Mouse (Mus musculus): ENCODE measurements around the gene Tbrg4. TPM values are rescaled to one million over a fixed set of nuclear protein-coding genes. Genes with fewer than 3 reads are reported as not detected.

Gene Tbrg4
- polyA plus RNA-seq, 1 experiment, result 41.4 TPM

DNA sequence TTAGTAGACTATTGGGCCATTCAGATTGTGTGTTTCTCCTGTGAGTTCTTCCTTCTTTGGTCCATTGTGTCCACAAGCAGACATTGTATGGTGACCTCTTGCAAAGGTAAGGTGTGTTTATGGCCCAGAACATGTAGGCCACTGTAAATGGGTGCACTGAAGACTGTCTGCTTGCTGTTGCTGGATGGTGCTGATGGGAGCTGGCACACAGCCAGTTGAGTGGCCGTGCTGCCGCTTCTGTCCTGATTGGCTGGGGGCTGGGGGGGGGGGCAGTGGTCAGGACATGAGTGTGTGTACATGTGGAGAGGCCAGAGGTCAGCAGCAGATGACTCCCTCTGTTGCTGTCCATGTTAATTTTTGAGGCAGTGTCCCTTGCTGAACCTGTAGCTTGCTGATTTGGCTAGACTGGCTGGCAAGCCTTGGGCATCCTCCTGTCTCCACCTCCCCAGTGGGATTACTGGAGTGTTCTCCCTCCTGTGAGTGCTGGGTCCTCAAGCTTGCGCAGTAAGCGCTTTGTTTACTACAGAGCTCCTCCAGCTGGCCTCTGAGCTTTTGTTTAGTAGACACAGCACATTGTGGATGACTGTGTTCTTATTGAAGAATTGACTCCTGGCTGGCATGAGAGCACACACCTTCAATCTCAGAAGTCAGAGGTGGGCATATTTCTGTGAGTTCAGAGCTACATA lies 45.7 kb downstream of the Tbrg4 start:
- Histone ChIP-seq H3K4me3 (ENCODE audit: insufficient read depth, low read length) (no peak overlapping the region), H3K27ac (ENCODE audit: insufficient read depth, low read length) (no peak overlapping the region), H3K4me1 (ENCODE audit: control insufficient read depth, insufficient read depth, low read length) (no peaks in the 10 kb centered on the region)
- TF ChIP-seq CTCF (IDR thresholded peaks at IDR 0.05; ENCODE audit: borderline replicate concordance, insufficient read depth, low read length) (no peak), POLR2A (IDR thresholded peaks at IDR 0.05; ENCODE audit: low read depth, low read length) (no peak)

DNA sequence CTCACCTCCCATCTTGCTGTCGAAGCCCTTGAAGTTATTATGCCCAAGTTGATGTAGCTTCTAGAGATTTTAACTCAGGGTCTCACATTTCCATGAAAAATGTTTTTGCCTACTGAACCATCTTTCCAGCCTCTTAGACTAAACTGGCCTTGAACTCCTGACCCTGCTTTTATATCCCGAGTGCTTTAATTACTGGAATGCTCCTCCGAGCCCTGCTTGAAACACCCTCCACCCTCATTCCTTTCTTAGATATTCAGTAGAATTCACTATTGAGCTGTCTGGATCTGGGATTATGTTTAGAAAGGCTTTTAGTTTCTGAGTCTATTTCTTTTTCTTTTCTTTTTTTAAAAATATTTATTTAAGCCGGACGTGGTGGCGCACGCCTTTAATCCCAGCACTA lies 46.5 kb downstream of the Tbrg4 start:
- TF ChIP-seq POLR2A (IDR thresholded peaks at IDR 0.05; ENCODE audit: low read depth, low read length) (no peak), CTCF (IDR thresholded peaks at IDR 0.05; ENCODE audit: borderline replicate concordance, insufficient read depth, low read length) (no peak)
- Histone ChIP-seq H3K4me3 (ENCODE audit: insufficient read depth, low read length) (no peak overlapping the region), H3K27ac (ENCODE audit: insufficient read depth, low read length) (no peak overlapping the region)

DNA sequence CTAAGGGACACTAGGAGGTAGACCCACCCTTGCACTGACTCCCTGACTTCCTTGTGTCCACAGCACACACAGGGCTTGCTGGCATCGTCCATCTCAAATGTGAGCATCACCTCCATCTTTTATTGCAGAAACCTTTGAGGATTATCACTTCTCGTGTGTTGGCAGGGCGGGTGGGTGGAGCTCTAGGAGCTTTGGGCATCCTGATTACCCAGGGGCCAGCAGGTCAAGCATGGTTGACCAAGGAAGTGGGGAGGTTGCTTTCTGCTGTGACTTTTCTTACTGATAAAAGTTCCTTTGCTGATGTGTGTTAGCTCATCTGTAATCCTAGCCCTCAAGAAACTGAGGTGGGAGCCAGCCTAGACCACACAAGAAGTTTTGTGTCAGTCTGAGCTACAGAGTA lies 49.7 kb downstream of the Tbrg4 start:
- TF ChIP-seq POLR2A (IDR thresholded peaks at IDR 0.05; ENCODE audit: low read depth, low read length) (no peak), CTCF (IDR thresholded peaks at IDR 0.05; ENCODE audit: borderline replicate concordance, insufficient read depth, low read length) (no peak)
- no peaks in the 10 kb centered on the region for H3K4me1 ChIP-seq (ENCODE audit: control insufficient read depth, insufficient read depth, low read length)
- H3K27ac ChIP-seq (ENCODE audit: insufficient read depth, low read length), result no peak overlapping the region
- no peak overlapping the region for H3K4me3 ChIP-seq (ENCODE audit: insufficient read depth, low read length)

More for the DNA sequence above, 46.5 kb downstream of the Tbrg4 start:
- no peaks in the 10 kb centered on the region for H3K4me1 ChIP-seq (ENCODE audit: control insufficient read depth, insufficient read depth, low read length)

DNA sequence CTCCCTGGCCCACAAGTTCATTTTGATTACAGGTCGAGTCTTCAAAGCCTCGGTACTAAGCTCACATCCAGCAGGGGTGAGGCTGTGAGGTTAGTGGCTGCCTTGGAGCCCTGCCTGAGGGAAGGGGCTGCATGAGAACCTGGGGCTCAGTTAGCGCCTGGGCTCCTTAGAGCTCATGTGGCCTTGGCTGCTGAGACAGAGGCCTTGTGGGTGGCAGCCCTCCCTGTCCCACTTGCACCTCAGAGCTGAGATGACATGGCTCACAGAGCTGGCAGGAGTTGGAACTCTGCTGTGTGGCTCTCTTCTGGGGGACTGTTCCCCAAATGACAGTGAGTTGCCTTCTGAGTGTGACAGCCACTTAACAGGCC lies 56.5 kb downstream of the Tbrg4 start:
- no peak for TF ChIP-seq CTCF (IDR thresholded peaks at IDR 0.05; ENCODE audit: borderline replicate concordance, insufficient read depth, low read length)
- no peak for TF ChIP-seq POLR2A (IDR thresholded peaks at IDR 0.05; ENCODE audit: low read depth, low read length)
- no peak overlapping the region for H3K27ac ChIP-seq (ENCODE audit: insufficient read depth, low read length)
- no peaks in the 10 kb centered on the region for H3K4me1 ChIP-seq (ENCODE audit: control insufficient read depth, insufficient read depth, low read length)
- no peak overlapping the region for H3K4me3 ChIP-seq (ENCODE audit: insufficient read depth, low read length)

DNA sequence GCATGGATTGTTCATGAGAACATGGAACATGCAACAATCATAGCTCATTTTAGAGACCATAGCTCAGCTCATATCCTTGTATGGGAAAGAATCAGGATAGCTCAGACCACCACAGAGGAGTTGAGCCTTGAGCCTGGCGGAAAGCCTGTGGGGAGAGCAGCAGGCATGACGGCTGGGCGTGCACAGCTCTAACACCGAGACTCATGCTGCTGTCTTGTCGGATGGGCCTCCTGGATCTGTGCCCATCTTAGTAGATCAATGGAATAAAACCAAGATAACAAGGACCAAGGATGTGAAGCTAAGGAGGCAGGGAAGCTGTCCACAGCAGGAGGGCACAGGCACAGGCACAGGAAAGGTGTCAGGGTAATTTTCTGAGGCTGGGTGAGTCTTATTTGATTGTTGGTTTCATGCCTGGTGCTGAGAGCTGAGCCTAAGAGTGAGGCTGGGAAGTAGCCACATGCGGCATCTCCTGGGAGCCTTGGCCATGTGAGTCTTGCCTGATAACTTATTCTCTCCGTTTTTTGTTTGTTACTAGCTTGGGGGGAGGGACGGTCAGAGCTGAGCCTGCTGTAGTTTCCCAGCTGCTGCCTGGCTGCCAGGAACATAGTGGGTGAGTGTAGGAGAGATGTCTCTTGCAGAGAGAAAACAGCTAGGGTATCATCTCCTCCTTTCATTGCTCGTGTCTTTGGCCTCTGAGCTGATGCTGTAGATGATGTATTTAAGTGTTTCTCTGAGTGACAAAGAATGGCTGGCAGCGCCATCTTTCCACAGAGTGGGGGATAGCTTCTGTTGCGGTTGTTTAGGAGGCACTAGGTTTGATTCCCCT lies 57.1 kb downstream of the Tbrg4 start:
- Histone ChIP-seq H3K27ac (ENCODE audit: insufficient read depth, low read length) (no peak overlapping the region), H3K4me1 (ENCODE audit: control insufficient read depth, insufficient read depth, low read length) (no peaks in the 10 kb centered on the region), H3K4me3 (ENCODE audit: insufficient read depth, low read length) (no peak overlapping the region)
- TF ChIP-seq CTCF (IDR thresholded peaks at IDR 0.05; ENCODE audit: borderline replicate concordance, insufficient read depth, low read length) (no peak), POLR2A (IDR thresholded peaks at IDR 0.05; ENCODE audit: low read depth, low read length) (no peak)

DNA sequence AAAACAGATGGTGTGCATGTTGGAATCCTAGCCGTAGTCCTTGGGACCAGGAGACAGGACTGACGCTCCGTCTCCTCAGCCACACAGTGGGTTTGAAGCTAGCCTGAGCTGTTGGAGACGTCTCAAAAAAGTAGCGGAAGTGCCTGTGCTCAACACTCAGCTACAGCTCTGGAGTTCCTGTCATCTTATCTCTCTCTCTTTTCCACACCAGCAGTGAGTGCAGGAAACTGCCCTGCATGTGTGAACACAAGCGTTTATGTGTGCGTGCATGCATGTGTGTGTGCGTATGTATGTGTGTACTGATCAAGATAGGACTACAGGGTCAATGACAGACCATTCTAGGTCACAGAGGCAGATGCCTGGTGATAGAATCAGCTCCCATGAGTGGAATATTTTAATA lies 57.9 kb downstream of the Tbrg4 start:
- Histone ChIP-seq H3K4me3 (ENCODE audit: insufficient read depth, low read length) (no peak overlapping the region), H3K27ac (ENCODE audit: insufficient read depth, low read length) (no peak overlapping the region), H3K4me1 (ENCODE audit: control insufficient read depth, insufficient read depth, low read length) (no peaks in the 10 kb centered on the region)
- TF ChIP-seq POLR2A (IDR thresholded peaks at IDR 0.05; ENCODE audit: low read depth, low read length) (no peak), CTCF (IDR thresholded peaks at IDR 0.05; ENCODE audit: borderline replicate concordance, insufficient read depth, low read length) (no peak)

DNA sequence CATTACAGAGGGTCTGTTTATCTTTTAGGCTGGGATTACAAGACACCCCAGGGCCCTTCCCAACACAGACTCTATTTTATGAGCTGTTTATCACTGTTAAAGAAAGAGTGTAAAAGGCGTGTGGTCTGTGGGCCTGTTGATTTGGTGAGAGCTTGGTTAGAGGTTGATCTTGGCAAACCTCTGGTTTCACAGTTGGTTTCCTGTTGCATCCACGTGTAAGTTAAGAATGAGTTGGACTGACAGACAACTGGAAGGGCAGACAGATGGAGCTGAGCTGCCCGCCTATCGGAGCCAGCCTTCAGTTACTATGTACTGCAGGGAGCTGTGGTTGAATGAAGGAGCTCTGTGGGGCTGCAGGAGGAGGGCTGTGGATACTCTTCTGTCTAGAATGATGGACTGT lies 59.4 kb downstream of the Tbrg4 start:
- Histone ChIP-seq H3K4me3 (ENCODE audit: insufficient read depth, low read length) (no peak overlapping the region), H3K27ac (ENCODE audit: insufficient read depth, low read length) (no peak overlapping the region), H3K4me1 (ENCODE audit: control insufficient read depth, insufficient read depth, low read length) (no peaks in the 10 kb centered on the region)
- no peak for TF ChIP-seq POLR2A (IDR thresholded peaks at IDR 0.05; ENCODE audit: low read depth, low read length)
- no peak for TF ChIP-seq CTCF (IDR thresholded peaks at IDR 0.05; ENCODE audit: borderline replicate concordance, insufficient read depth, low read length)

Other genes with a start within 250 kb of the Tbrg4 start
- gene Zmiz2, start 237.0 kb downstream of the Tbrg4 start, polyA plus RNA-seq (2011; ENCODE audit: insufficient read length, low read depth, missing spikeins), result 18.5 and 22.0 TPM in 2 replicates
- 2,412 and 2,425 TPM in 2 replicates for gene Ppia, start 210.6 kb downstream of the Tbrg4 start, polyA plus RNA-seq (2011; ENCODE audit: insufficient read length, low read depth, missing spikeins)
- gene H2afv, start 181.6 kb downstream of the Tbrg4 start, polyA plus RNA-seq (2011; ENCODE audit: insufficient read length, low read depth, missing spikeins), result 55.9 and 74.5 TPM in 2 replicates
- 38.7 and 43.2 TPM in 2 replicates for gene Purb, start 150.2 kb downstream of the Tbrg4 start, polyA plus RNA-seq (2011; ENCODE audit: insufficient read length, low read depth, missing spikeins)
- 0.11 TPM in 1 of 2 replicates, not detected in the other for gene Myo1g, start 105.1 kb downstream of the Tbrg4 start, polyA plus RNA-seq (2011; ENCODE audit: insufficient read length, low read depth, missing spikeins)
- gene Ccm2, start 79.2 kb downstream of the Tbrg4 start, polyA plus RNA-seq (2011; ENCODE audit: insufficient read length, low read depth, missing spikeins), result 85.9 and 90.2 TPM in 2 replicates
- 6.7 and 7.0 TPM in 2 replicates for gene Nacad, start 20.0 kb downstream of the Tbrg4 start, polyA plus RNA-seq (2011; ENCODE audit: insufficient read length, low read depth, missing spikeins)
- not detected in 2 replicates for gene Wap, start 12.6 kb upstream of the Tbrg4 start, polyA plus RNA-seq (2011; ENCODE audit: insufficient read length, low read depth, missing spikeins)
- 6.7 and 14.5 TPM in 2 replicates for gene Ramp3, start 32.5 kb upstream of the Tbrg4 start, polyA plus RNA-seq (2011; ENCODE audit: insufficient read length, low read depth, missing spikeins)
- not detected in 2 replicates for gene Gm11983, start 211.6 kb upstream of the Tbrg4 start, polyA plus RNA-seq (2011; ENCODE audit: insufficient read length, low read depth, missing spikeins)